Mouse (Mus musculus): ENCODE measurements around the gene Olfr378.

Gene Olfr378

GRCm38 (mm10) chr11:73428377-73428776 is at the start of gene Olfr378:
TSS of gene Olfr378 (minus strand) at chr11:73428477.
- no peak for DNase-seq (ENCODE audit: low read depth, low spot score)

DNA sequence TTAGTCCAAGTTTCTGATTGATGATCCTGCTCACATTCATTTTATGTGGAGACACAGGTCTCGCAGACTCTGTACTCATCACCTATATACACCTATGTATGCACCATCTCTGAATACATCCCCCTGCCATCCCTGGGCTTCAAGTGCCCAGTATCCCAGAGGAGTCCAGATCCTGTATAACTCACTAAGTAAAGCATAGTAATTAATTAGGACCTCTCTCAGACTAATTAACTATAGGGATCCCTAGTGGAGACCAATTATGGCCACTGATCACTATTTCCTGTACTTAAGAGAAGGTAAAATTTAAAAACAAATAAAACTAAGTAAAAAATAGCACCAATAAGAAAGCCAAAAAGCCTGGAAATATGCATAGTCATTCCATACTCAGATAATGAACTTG is 29.1 kb upstream of the Olfr378 start, which contains the start of gene Olfr380:
Olfr380 (minus strand) TSS at position 101 of the 400 bp plus-strand sequence.
- no peak for DNase-seq (ENCODE audit: low read depth, low spot score)

DNA sequence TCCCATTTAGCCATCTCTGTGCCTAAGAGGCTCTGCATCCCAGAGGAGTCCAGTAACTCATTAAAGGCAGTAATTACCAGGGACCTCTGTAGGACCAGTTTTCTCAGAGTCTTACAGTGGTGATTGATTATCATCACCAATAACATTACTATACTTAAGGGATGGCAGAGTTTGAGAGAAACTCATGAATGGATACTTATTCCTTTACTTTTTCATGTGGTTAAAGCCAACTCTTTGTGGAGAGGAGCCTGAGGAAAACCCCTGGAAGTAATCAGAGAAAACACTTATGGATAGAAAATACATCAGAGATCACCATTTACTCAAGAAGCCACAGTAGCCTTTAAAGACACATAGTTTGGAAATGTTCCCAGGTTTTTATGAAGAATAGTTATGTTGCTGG is 28.8 kb downstream of the Olfr378 start, which contains the start of gene Olfr1:
Olfr1 (minus strand) TSS at position 101 of the 400 bp plus-strand sequence.
- DNase-seq (ENCODE audit: low read depth, low spot score) = no peak

DNA sequence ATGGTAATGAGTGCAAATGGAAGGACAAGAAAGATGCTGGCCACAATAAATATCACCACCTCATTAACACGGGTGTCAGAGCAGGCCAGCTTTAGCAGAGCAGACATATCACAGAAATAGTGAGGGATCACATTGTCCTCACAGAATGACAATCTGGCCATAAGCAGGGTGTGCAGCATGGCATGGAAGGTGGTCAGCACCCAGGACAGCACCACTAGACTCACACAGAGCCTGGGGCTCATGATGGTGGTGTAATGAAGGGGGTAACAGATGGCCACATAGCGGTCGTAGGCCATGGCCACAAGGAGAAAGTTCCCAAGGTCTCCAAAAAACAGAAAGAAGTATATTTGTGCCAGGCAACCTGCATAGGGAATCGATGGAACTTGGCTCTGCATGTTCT is 32.9 kb downstream of the Olfr378 start:
- no peak for DNase-seq (ENCODE audit: low read depth, low spot score)

Data from brain, adult 2 months (tissue).